Mouse (Mus musculus) spleen, adult 2 months (tissue): ENCODE data around the gene Trpm1. TPM values are rescaled to one million over a fixed set of nuclear protein-coding genes. Genes with fewer than 3 reads are reported as not detected.

Experiments used
- DNase-seq, 2 experiments: peaks; one replicate each; pipeline versions ENCODE4 v3.0.0 to v3.0.0-alpha.2; 2012 to 2021; ENCODE audit warnings: low spot score in 2 of 2, low read depth in 1 of 2
- H3K27ac ChIP-seq: fragments of 200-500 bp; 2 replicates; pipeline ENCODE4 v1.5.1; 2012; ENCODE audit warnings: low read length, inconsistent platforms; ENCODE audit not compliant: insufficient read depth
- H3K27me3 ChIP-seq: fragments of 200-500 bp; 2 replicates; pipeline ENCODE4 v1.6.1; 2012; ENCODE audit warnings: mild to moderate bottlenecking, moderate library complexity, low read length, inconsistent platforms; ENCODE audit not compliant: control insufficient read depth, insufficient read depth
- H3K36me3 ChIP-seq: fragments of 200-500 bp; 2 replicates; pipeline ENCODE4 v1.6.1; 2012; ENCODE audit warnings: mild to moderate bottlenecking, low read length, inconsistent platforms; ENCODE audit not compliant: control insufficient read depth, insufficient read depth
- H3K4me1 ChIP-seq: fragments of 200-500 bp; 2 replicates; pipeline ENCODE4 v1.6.1; 2011; ENCODE audit warnings: inconsistent platforms; ENCODE audit not compliant: control insufficient read depth, insufficient read depth, insufficient read length
- H3K4me3 ChIP-seq: fragments of 200-500 bp; 2 replicates; pipeline ENCODE4 v1.5.1; 2011; ENCODE audit warnings: mild to moderate bottlenecking, inconsistent platforms; ENCODE audit not compliant: insufficient read depth, insufficient read length; ENCODE audit errors: extremely low read depth
- CTCF ChIP-seq: fragments of 200-500 bp; IDR thresholded peaks from 2 replicates; pipeline ENCODE4 v1.5.1; 2011; ENCODE audit warnings: mild to moderate bottlenecking, inconsistent platforms; ENCODE audit not compliant: insufficient read depth, insufficient read length, insufficient replicate concordance; ENCODE audit errors: extremely low read depth
- POLR2A ChIP-seq: fragments of 200-500 bp; IDR thresholded peaks from 2 replicates; pipeline ENCODE4 v1.6.1; 2011; ENCODE audit warnings: low read depth, low read length, inconsistent platforms
- WGBS: fragments of 180-500 bp; shearing (Covaris S2); methylation state at CpG from one replicate; pipeline ENCODE4 v1.1.7; 2018; 5-methylcytosine and 5-hydroxymethylcytosine counted together
- polyA plus RNA-seq: library from polyadenylated mRNA; depleted of rRNA; stranded (reverse); fragments of >200 nt; gene quantifications from 2 replicates; pipeline ENCODE4 v1.2.3, GENCODE M21; 2012

The Trpm1 gene
- polyA plus RNA-seq, 1 experiment = 0.97 TPM

- H3K4me3 ChIP-seq = no peak overlapping the region
- TF ChIP-seq CTCF = peak; percentile 18; the same call in 1 of the 2 replicates
- TF ChIP-seq POLR2A = no peak
- no peaks in the 10 kb centered on the region for H3K36me3 ChIP-seq
- WGBS = 41% methylated on average over 2 of the region's 2 CpGs
- H3K27ac ChIP-seq = no peak overlapping the region
- peak in 1 of 2 experiments; percentile 20 for DNase-seq
- H3K27me3 ChIP-seq = no peaks in the 10 kb centered on the region; the same call in 1 of the 2 replicates
- no peaks in the 10 kb centered on the region for H3K4me1 ChIP-seq
Observed at GRCm38 (mm10) chr7:64149747-64150146, 3.9 kb upstream of the Trpm1 start.

GRCm38 (mm10) chr7:64150436-64151080, 3.1 kb upstream of the Trpm1 start:
- Histone ChIP-seq H3K4me3 (no peak overlapping the region), H3K27me3 (no peaks in the 10 kb centered on the region; the same call in 1 of the 2 replicates), H3K36me3 (no peaks in the 10 kb centered on the region), H3K4me1 (peaks cover 4% of the 10 kb centered on the region; the same call in 1 of the 2 replicates), H3K27ac (no peak overlapping the region)
- TF ChIP-seq CTCF = no peak
- TF ChIP-seq POLR2A = no peak
- no peak for DNase-seq
- 76% methylated on average over 6 of the region's 6 CpGs for WGBS

GRCm38 (mm10) chr7:64155226-64155625, 1.6 kb downstream of the Trpm1 start:
- H3K36me3 ChIP-seq = no peaks in the 10 kb centered on the region
- peaks cover 11% of the 10 kb centered on the region; the same call in 1 of the 2 replicates for H3K4me1 ChIP-seq
- DNase-seq = no peak
- H3K27ac ChIP-seq = no peak overlapping the region
- H3K4me3 ChIP-seq = no peak overlapping the region
- H3K27me3 ChIP-seq = no peaks in the 10 kb centered on the region; the same call in 1 of the 2 replicates
- 81% methylated on average over 4 of the region's 4 CpGs for WGBS
- TF ChIP-seq POLR2A (no peak), CTCF (no peak)

GRCm38 (mm10) chr7:64155687-64156086, 2.1 kb downstream of the Trpm1 start:
- WGBS = 11% methylated on average over 10 of the region's 10 CpGs
- peak in 1 of 2 experiments; percentile 33 for DNase-seq
- H3K4me1 ChIP-seq = peaks cover 11% of the 10 kb centered on the region; the same call in 1 of the 2 replicates
- no peak overlapping the region for H3K4me3 ChIP-seq
- H3K27ac ChIP-seq = no peak overlapping the region
- H3K27me3 ChIP-seq = no peaks in the 10 kb centered on the region; the same call in 1 of the 2 replicates
- TF ChIP-seq POLR2A (no peak), CTCF (peak; percentile 13; the same call in 1 of the 2 replicates)
- no peaks in the 10 kb centered on the region for H3K36me3 ChIP-seq

- no peak for TF ChIP-seq CTCF
- no peak for TF ChIP-seq POLR2A
Observed at GRCm38 (mm10) chr7:64156271-64156911, 2.8 kb downstream of the Trpm1 start.

GRCm38 (mm10) chr7:64156918-64157690, 3.5 kb downstream of the Trpm1 start:
- H3K27ac ChIP-seq = no peak overlapping the region

More at GRCm38 (mm10) chr7:64156271-64156911, 2.8 kb downstream of the Trpm1 start:
- Histone ChIP-seq H3K4me3 (no peak overlapping the region), H3K36me3 (no peaks in the 10 kb centered on the region), H3K27ac (0 out of 2 replicates have a peak overlapping the region, but pooled peaks have one; percentile 38), H3K4me1 (peaks cover 11% of the 10 kb centered on the region; the same call in 1 of the 2 replicates), H3K27me3 (no peaks in the 10 kb centered on the region; the same call in 1 of the 2 replicates)
- WGBS = 83% methylated on average over 5 of the region's 5 CpGs
- no peak for DNase-seq

More at GRCm38 (mm10) chr7:64156918-64157690, 3.5 kb downstream of the Trpm1 start:
- Histone ChIP-seq H3K4me3 (no peak overlapping the region), H3K27me3 (no peaks in the 10 kb centered on the region; the same call in 1 of the 2 replicates), H3K36me3 (no peaks in the 10 kb centered on the region), H3K4me1 (peaks cover 11% of the 10 kb centered on the region; the same call in 1 of the 2 replicates)
- 78% methylated on average over 7 of the region's 7 CpGs for WGBS
- DNase-seq = no peak
- no peak for TF ChIP-seq CTCF
- no peak for TF ChIP-seq POLR2A
